Mouse (Mus musculus) MEL (cell line): Measurements from ENCODE around the gene Rgs4. TPM values are rescaled to one million over a fixed set of nuclear protein-coding genes. Genes with fewer than 3 reads are reported as not detected.

Source experiments
- DNase-seq: peaks from one replicate; pipeline ENCODE4 v3.0.0; 2011; ENCODE audit warnings: low read depth, low spot score
- H3K27ac ChIP-seq: 2 replicates; pipeline ENCODE4 v1.5.1; 2012; ENCODE audit warnings: low read depth, mild to moderate bottlenecking, control low read depth, low read length, moderate library complexity; ENCODE audit not compliant: control insufficient read depth
- H3K27me3 ChIP-seq, 2 experiments: fragments of 150-350 bp in 1 of 2; sonication (generic) in 1 of 2; 2 replicates each; pipeline ENCODE4 v1.6.1; 2012; ENCODE audit warnings: low read length in 2 of 2, mild to moderate bottlenecking in 2 of 2, improper control_type of control experiment in 1 of 2, moderate library complexity in 1 of 2; ENCODE audit not compliant: insufficient read depth in 2 of 2, control insufficient read depth in 1 of 2
- H3K36me3 ChIP-seq, 2 experiments: 2 replicates each; pipeline ENCODE4 v1.6.1; 2012 to 2014; ENCODE audit warnings: low read length in 2 of 2, improper control_type of control experiment in 1 of 2, inconsistent platforms in 1 of 2, mild to moderate bottlenecking in 1 of 2; ENCODE audit not compliant: insufficient read depth in 2 of 2, control insufficient read depth in 1 of 2
- H3K4me1 ChIP-seq, 2 experiments: fragments of 150-350 bp in 1 of 2; sonication (generic) in 1 of 2; 2 replicates each; pipeline ENCODE4 v1.6.1; 2012; ENCODE audit warnings: low read length in 2 of 2, improper control_type of control experiment in 1 of 2, mild to moderate bottlenecking in 1 of 2; ENCODE audit not compliant: insufficient read depth in 2 of 2, control insufficient read depth in 1 of 2
- H3K4me3 ChIP-seq, 2 experiments: fragments of 150-350 bp in 1 of 2; sonication (generic) in 1 of 2; 2 replicates each; pipeline ENCODE4 v1.5.1; 2012; ENCODE audit warnings: low read depth in 2 of 2, low read length in 2 of 2, mild to moderate bottlenecking in 2 of 2, moderate library complexity in 2 of 2, control low read depth in 1 of 2, improper control_type of control experiment in 1 of 2; ENCODE audit not compliant: control insufficient read depth in 1 of 2, insufficient read depth in 1 of 2
- H3K79me2 ChIP-seq: 2 replicates; pipeline ENCODE4 v1.6.1; 2012; ENCODE audit warnings: mild to moderate bottlenecking, low read length, moderate library complexity; ENCODE audit not compliant: control insufficient read depth, poor library complexity, insufficient read depth
- H3K9ac ChIP-seq: 2 replicates; pipeline ENCODE4 v1.6.1; 2012; ENCODE audit warnings: low read depth, mild to moderate bottlenecking, control low read depth, low read length, moderate library complexity; ENCODE audit not compliant: control insufficient read depth, poor library complexity, severe bottlenecking
- H3K9me3 ChIP-seq: fragments of 150-350 bp; sonication (generic); replicated peaks from 2 replicates; pipeline ENCODE4 v1.6.1; 2012; ENCODE audit warnings: mild to moderate bottlenecking, low read length, improper control_type of control experiment, moderate library complexity; ENCODE audit not compliant: insufficient read depth
- E2F4 ChIP-seq: IDR thresholded peaks from 2 replicates; pipeline ENCODE4 v1.6.1; 2011; ENCODE audit warnings: low read depth, low read length, improper control_type of control experiment, borderline replicate concordance
- ELF1 ChIP-seq: IDR thresholded peaks from 2 replicates; pipeline ENCODE4 v1.6.1; 2014; ENCODE audit warnings: low read depth, mild to moderate bottlenecking, inconsistent platforms, low read length, improper control_type of control experiment, moderate library complexity
- EP300 ChIP-seq, 2 experiments: IDR thresholded peaks; 2 replicates each; pipeline ENCODE4 v1.6.1; 2011; ENCODE audit warnings: improper control_type of control experiment in 2 of 2, low read length in 2 of 2, low read depth in 1 of 2, mild to moderate bottlenecking in 1 of 2
- ETS1 ChIP-seq: IDR thresholded peaks from 2 replicates; pipeline ENCODE4 v1.6.1; 2012; ENCODE audit warnings: low read depth, mild to moderate bottlenecking, inconsistent platforms, low read length, improper control_type of control experiment, moderate library complexity
- GABPA ChIP-seq: IDR thresholded peaks from 2 replicates; pipeline ENCODE4 v1.6.1; 2012; ENCODE audit warnings: low read depth, mild to moderate bottlenecking, inconsistent platforms, low read length, improper control_type of control experiment, moderate library complexity
- GATA1 ChIP-seq: IDR thresholded peaks from 2 replicates; pipeline ENCODE4 v1.6.1; 2011; ENCODE audit warnings: low read depth, low read length, improper control_type of control experiment
- KAT2A ChIP-seq: conservative IDR thresholded peaks from 2 replicates; pipeline ENCODE4 v1.6.1; 2012; ENCODE audit warnings: low read depth, low read length, improper control_type of control experiment, inconsistent platforms
- MAFK ChIP-seq: IDR thresholded peaks from 2 replicates; pipeline ENCODE4 v1.6.1; 2011; ENCODE audit warnings: low read depth, mild to moderate bottlenecking, low read length, improper control_type of control experiment, borderline replicate concordance
- MAZ ChIP-seq: IDR thresholded peaks from 2 replicates; pipeline ENCODE4 v1.6.1; 2012; ENCODE audit warnings: low read depth, mild to moderate bottlenecking, inconsistent platforms, low read length, improper control_type of control experiment
- MEF2A ChIP-seq: IDR thresholded peaks from 2 replicates; pipeline ENCODE4 v1.6.1; 2014; ENCODE audit warnings: low read depth, mild to moderate bottlenecking, inconsistent platforms, low read length, improper control_type of control experiment; ENCODE audit not compliant: poor library complexity, insufficient replicate concordance, severe bottlenecking; ENCODE audit errors: extremely low read depth
- MYB ChIP-seq: IDR thresholded peaks from 2 replicates; pipeline ENCODE4 v1.6.1; 2011; ENCODE audit warnings: mild to moderate bottlenecking, low read depth, low read length, improper control_type of control experiment
- MYC ChIP-seq: IDR thresholded peaks from 2 replicates; pipeline ENCODE4 v1.6.1; 2011; ENCODE audit warnings: low read depth, mild to moderate bottlenecking, low read length, improper control_type of control experiment, moderate library complexity
- NELFE ChIP-seq: IDR thresholded peaks from 2 replicates; pipeline ENCODE4 v1.6.1; 2011; ENCODE audit warnings: low read depth, low read length, improper control_type of control experiment
- NRF1 ChIP-seq: IDR thresholded peaks from 2 replicates; pipeline ENCODE4 v1.6.1; 2014; ENCODE audit warnings: low read depth, mild to moderate bottlenecking, inconsistent platforms, low read length, improper control_type of control experiment, moderate library complexity; ENCODE audit not compliant: poor library complexity, insufficient read depth, severe bottlenecking
- POLR2A ChIP-seq, 2 experiments: IDR thresholded peaks; 2 replicates each; pipeline ENCODE4 v1.6.1; 2011 to 2012; ENCODE audit warnings: low read length in 2 of 2, mild to moderate bottlenecking in 2 of 2, control low read depth in 1 of 2, improper control_type of control experiment in 1 of 2, low read depth in 1 of 2, moderate library complexity in 1 of 2; ENCODE audit not compliant: control insufficient read depth in 1 of 2, insufficient read depth in 1 of 2, poor library complexity in 1 of 2
- POLR2AphosphoS2 ChIP-seq: IDR thresholded peaks from 2 replicates; pipeline ENCODE4 v1.6.1; 2011; ENCODE audit warnings: low read length, improper control_type of control experiment
- POLR2AphosphoS5 ChIP-seq: IDR thresholded peaks from 2 replicates; pipeline ENCODE4 v1.6.1; 2012; ENCODE audit warnings: low read depth, borderline replicate concordance, mild to moderate bottlenecking, inconsistent platforms, low read length, moderate library complexity, mixed read lengths
- RAD21 ChIP-seq: IDR thresholded peaks from 2 replicates; pipeline ENCODE4 v1.6.1; 2011; ENCODE audit warnings: mild to moderate bottlenecking, low read depth, low read length, improper control_type of control experiment
- RCOR1 ChIP-seq: IDR thresholded peaks from 2 replicates; pipeline ENCODE4 v1.6.1; 2012; ENCODE audit warnings: low read depth, mild to moderate bottlenecking, inconsistent platforms, low read length, improper control_type of control experiment
- TAL1 ChIP-seq: IDR thresholded peaks from 2 replicates; pipeline ENCODE4 v1.6.1; 2012; ENCODE audit warnings: mild to moderate bottlenecking, inconsistent platforms, low read length, moderate library complexity, mixed read lengths
- UBTF ChIP-seq: IDR thresholded peaks from 2 replicates; pipeline ENCODE4 v1.6.1; 2012; ENCODE audit warnings: low read depth, mild to moderate bottlenecking, inconsistent platforms, low read length, improper control_type of control experiment, moderate library complexity, borderline replicate concordance; ENCODE audit not compliant: insufficient read depth
- USF1 ChIP-seq: IDR thresholded peaks from 2 replicates; pipeline ENCODE4 v1.6.1; 2014; ENCODE audit warnings: low read depth, mild to moderate bottlenecking, inconsistent platforms, low read length, improper control_type of control experiment, moderate library complexity
- USF2 ChIP-seq, 2 experiments: IDR thresholded peaks; 2 replicates each; pipeline ENCODE4 v1.6.1; 2011 to 2012; ENCODE audit warnings: improper control_type of control experiment in 2 of 2, low read length in 2 of 2, borderline replicate concordance in 1 of 2, inconsistent platforms in 1 of 2, low read depth in 1 of 2, mild to moderate bottlenecking in 1 of 2; ENCODE audit not compliant: insufficient read depth in 1 of 2
- ZC3H11A ChIP-seq: IDR thresholded peaks from 2 replicates; pipeline ENCODE4 v1.6.1; 2012; ENCODE audit warnings: low read depth, mild to moderate bottlenecking, inconsistent platforms, low read length, improper control_type of control experiment
- polyA plus RNA-seq, 2 experiments: library from polyadenylated mRNA; stranded (reverse) in 1 of 2; unstranded in 1 of 2; fragments of >175 nt in 1 of 2; fragments of >200 nt in 1 of 2; gene quantifications; 2 replicates each; pipeline versions ENCODE4 v1.2.1 to v1.2.4; 2012; ENCODE audit warnings: low replicate concordance in 2 of 2, low read depth in 1 of 2; ENCODE audit not compliant: insufficient read length in 2 of 2, insufficient read depth in 1 of 2, missing spikeins in 1 of 2
- total RNA-seq: library from RNA; depleted of rRNA; stranded (reverse); fragments of 300-350 nt; gene quantifications from 2 replicates; pipeline ENCODE4 v1.2.3, GENCODE M21; 2012

The Rgs4 gene
- total and polyA plus RNA-seq, 3 experiments, result not detected

GRCm38 (mm10) chr1:169747902-169748301, 460 bp upstream of the Rgs4 start:
- Histone ChIP-seq H3K27me3 (no peaks in the 10 kb centered on the region), H3K4me1 (no peaks in the 10 kb centered on the region), H3K36me3 (no peaks in the 10 kb centered on the region), H3K9me3 (no peaks in the 10 kb centered on the region), H3K27ac (no peak overlapping the region), H3K79me2 (no peaks in the 10 kb centered on the region), H3K9ac (no peak overlapping the region), H3K4me3 (no peak overlapping the region)
- no peak for DNase-seq
- TF ChIP-seq POLR2AphosphoS2, result no peak
- no peak for TF ChIP-seq MAFK
- TF ChIP-seq USF2 (IDR thresholded peaks at IDR 0.05; ENCODE audit: borderline replicate concordance in 1 of 2, insufficient read depth in 1 of 2, low read depth in 1 of 2, low read length in 2 of 2), result no peak
- TF ChIP-seq MYB, result no peak
- no peak for TF ChIP-seq MYC
- TF ChIP-seq NRF1, result no peak
- TF ChIP-seq MAZ, result no peak
- no peak for TF ChIP-seq ZC3H11A
- TF ChIP-seq RCOR1, result no peak
- no peak for TF ChIP-seq POLR2A (IDR thresholded peaks at IDR 0.05; ENCODE audit: control insufficient read depth in 1 of 2, insufficient read depth in 1 of 2, low read depth in 1 of 2, low read length in 2 of 2, poor library complexity in 1 of 2)
- no peak for TF ChIP-seq UBTF
- no peak for TF ChIP-seq RAD21
- TF ChIP-seq EP300 (IDR thresholded peaks at IDR 0.05; ENCODE audit: low read depth in 1 of 2, low read length in 2 of 2), result no peak
- no peak for TF ChIP-seq POLR2AphosphoS5
- no peak for TF ChIP-seq ETS1

DNA sequence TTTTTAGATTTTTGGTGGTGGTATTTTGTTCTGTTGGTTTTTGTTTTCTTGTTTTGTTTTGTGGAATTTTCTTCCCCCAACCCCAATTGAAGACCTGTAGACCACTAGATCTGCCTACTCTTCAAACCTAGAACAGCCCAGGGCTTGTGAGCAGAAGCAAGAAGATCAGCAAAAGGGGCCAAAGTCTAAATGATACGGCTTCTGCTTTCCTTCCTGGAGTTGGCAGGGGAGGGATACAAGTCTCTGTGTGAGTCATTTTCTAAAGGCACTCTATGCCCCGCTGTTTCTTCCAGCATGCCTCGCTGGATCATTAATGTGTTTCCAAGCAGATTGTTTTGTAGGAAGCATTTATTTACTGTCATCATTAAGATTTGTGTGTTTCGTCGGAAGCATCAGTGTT, 6.3 kb downstream of the Rgs4 start:
- H3K36me3 ChIP-seq, result no peaks in the 10 kb centered on the region
- no peaks in the 10 kb centered on the region for H3K79me2 ChIP-seq

More for the DNA sequence above, 6.3 kb downstream of the Rgs4 start:
- DNase-seq, result no peak
- Histone ChIP-seq H3K9me3 (no peaks in the 10 kb centered on the region), H3K9ac (no peak overlapping the region), H3K4me1 (no peaks in the 10 kb centered on the region), H3K27me3 (no peaks in the 10 kb centered on the region), H3K4me3 (no peak overlapping the region), H3K27ac (no peak overlapping the region)
- TF ChIP-seq GATA1 (no peak), GABPA (no peak), KAT2A (no peak), POLR2AphosphoS2 (no peak), MAZ (no peak), EP300 (IDR thresholded peaks at IDR 0.05; ENCODE audit: low read depth in 1 of 2, low read length in 2 of 2) (no peak), POLR2AphosphoS5 (no peak), UBTF (no peak), MEF2A (no peak), TAL1 (no peak), MYB (no peak), NRF1 (no peak), USF1 (no peak), NELFE (no peak), E2F4 (no peak), ELF1 (no peak)
